Mouse (Mus musculus) embryonic facial prominence, embryonic 13.5 days (tissue): ENCODE data around the gene Ppp1r9b. TPM values are rescaled to one million over a fixed set of nuclear protein-coding genes. Genes with fewer than 3 reads are reported as not detected.

Experiments used
- ATAC-seq: fragments of 200-750 bp; cut with Nextera tagmentation; 2 replicates; pipeline ENCODE4 v1.8.0; 2017; ENCODE audit warnings: low read depth; ENCODE audit not compliant: insufficient number of reproducible peaks, insufficient read depth, low FRiP score, low TSS enrichment
- H3K27ac ChIP-seq: fragments of 300-500 bp; sonication (generic); 2 replicates; pipeline ENCODE4 v1.5.1; 2015; ENCODE audit warnings: moderate library complexity, mild to moderate bottlenecking, inconsistent platforms
- H3K27me3 ChIP-seq: fragments of 300-500 bp; sonication (generic); 2 replicates; pipeline ENCODE4 v1.6.1; 2015; ENCODE audit warnings: mild to moderate bottlenecking, inconsistent platforms
- H3K36me3 ChIP-seq: fragments of 300-500 bp; sonication (generic); 2 replicates; pipeline ENCODE4 v1.6.1; 2015; ENCODE audit warnings: mild to moderate bottlenecking, inconsistent platforms
- H3K4me1 ChIP-seq: fragments of 300-500 bp; sonication (generic); 2 replicates; pipeline ENCODE4 v1.6.1; 2015; ENCODE audit warnings: inconsistent platforms
- H3K4me2 ChIP-seq: fragments of 300-500 bp; sonication (generic); 2 replicates; pipeline ENCODE4 v1.6.1; 2015; ENCODE audit warnings: moderate library complexity, mild to moderate bottlenecking, inconsistent platforms
- H3K4me3 ChIP-seq: fragments of 300-500 bp; sonication (generic); 2 replicates; pipeline ENCODE4 v1.5.1; 2015; ENCODE audit warnings: mild to moderate bottlenecking, inconsistent platforms
- H3K9ac ChIP-seq: fragments of 300-500 bp; sonication (generic); 2 replicates; pipeline ENCODE4 v1.6.1; 2015; ENCODE audit warnings: mild to moderate bottlenecking, inconsistent platforms
- H3K9me3 ChIP-seq: fragments of 300-500 bp; sonication (generic); 2 replicates; pipeline ENCODE4 v1.6.1; 2016; ENCODE audit warnings: inconsistent platforms
- WGBS: fragments of 180-500 bp; shearing (Covaris S2); methylation state at CpG from one replicate; pipeline ENCODE4 v1.1.7; 2015; ENCODE audit warnings: mixed read lengths; 5-methylcytosine and 5-hydroxymethylcytosine counted together
- polyA plus RNA-seq: library from polyadenylated mRNA; unstranded; fragments of >200 nt; fragmentation: Nextera tagmentation; extraction: Ambion mirVana; gene quantifications from 2 replicates; pipeline ENCODE4 v1.2.1, GENCODE M21; 2015

The Ppp1r9b gene
- polyA plus RNA-seq, 1 experiment from 2014 or later, result 13.2 TPM

DNA sequence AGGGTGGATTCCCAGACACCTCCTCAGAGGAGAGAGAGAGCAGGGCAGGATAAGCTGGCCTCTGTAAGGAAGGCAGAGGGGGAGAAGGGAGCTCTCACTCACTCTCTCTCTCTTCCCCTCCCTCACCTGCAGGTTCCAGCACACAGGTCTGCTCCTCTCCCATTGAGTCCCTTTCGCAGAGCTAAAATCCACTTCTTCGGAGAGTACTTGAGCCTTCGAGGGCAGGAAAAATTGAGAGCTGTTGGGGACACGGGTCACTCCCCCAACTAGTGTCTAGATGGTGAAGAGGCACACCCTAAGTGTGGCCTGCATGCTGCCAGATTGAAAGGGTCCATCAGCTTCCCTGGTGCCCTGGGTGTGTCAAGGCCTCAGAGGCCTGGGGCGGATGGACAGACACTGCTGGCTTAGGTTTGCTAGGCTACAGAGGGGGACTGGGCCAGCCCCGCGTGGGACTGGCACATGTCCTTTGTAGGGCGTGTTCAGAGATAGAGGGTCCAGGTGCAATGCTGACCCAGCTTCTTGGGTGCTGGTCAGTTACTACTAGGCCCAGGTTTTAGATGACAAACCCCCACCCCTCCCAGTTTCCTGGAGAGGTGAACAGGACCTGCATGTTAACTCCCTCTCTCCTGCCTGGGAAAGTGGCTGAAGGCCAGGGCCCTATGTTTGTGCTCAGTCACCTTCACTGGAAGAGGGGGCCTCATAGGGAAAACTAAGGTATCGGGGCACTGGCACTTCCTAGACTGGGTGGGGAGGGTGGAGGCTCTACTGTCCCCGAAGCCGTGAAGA, 34.6 kb downstream of the Ppp1r9b start:
- peaks cover 84% of the 10 kb centered on the region for H3K36me3 ChIP-seq
- no peak overlapping the region for H3K9ac ChIP-seq
- WGBS, result 92% methylated on average over 11 of the region's 11 CpGs
- no peak overlapping the region for H3K27ac ChIP-seq
- H3K9me3 ChIP-seq, result no peaks in the 10 kb centered on the region
- no peak for ATAC-seq
- no peaks in the 10 kb centered on the region for H3K4me1 ChIP-seq
- no peak overlapping the region for H3K4me3 ChIP-seq
- H3K4me2 ChIP-seq, result no peak overlapping the region
- H3K27me3 ChIP-seq, result no peaks in the 10 kb centered on the region

DNA sequence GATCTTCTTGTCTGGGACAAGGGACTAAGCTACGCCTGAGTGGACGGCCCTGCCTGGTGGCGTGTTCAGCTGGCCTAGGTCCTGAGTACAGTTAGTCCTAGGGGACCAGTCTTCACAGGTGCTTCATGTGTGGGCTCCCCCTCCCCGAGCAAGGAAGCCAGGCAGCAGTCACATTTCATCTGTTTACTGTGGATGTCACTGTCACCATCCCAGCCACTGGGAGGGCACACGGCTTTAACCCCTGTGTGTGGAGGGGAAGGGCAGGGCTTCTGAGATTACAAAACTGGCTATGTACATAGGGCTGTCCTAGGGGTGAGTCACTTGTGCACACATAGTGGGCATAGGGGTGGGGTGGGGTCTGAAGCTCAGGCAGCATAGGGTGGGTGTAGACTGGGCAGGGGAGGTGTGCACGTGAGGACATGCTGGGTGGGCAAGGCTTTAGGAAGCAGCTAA, 35.3 kb downstream of the Ppp1r9b start:
- peaks cover 77% of the 10 kb centered on the region for H3K36me3 ChIP-seq
- H3K4me2 ChIP-seq, result no peak overlapping the region
- WGBS, result 68% methylated on average over 6 of the region's 6 CpGs
- H3K27ac ChIP-seq, result no peak overlapping the region
- no peak for ATAC-seq
- H3K4me3 ChIP-seq, result no peak overlapping the region
- H3K4me1 ChIP-seq, result no peaks in the 10 kb centered on the region
- no peaks in the 10 kb centered on the region for H3K27me3 ChIP-seq
- no peaks in the 10 kb centered on the region for H3K9me3 ChIP-seq
- no peak overlapping the region for H3K9ac ChIP-seq

DNA sequence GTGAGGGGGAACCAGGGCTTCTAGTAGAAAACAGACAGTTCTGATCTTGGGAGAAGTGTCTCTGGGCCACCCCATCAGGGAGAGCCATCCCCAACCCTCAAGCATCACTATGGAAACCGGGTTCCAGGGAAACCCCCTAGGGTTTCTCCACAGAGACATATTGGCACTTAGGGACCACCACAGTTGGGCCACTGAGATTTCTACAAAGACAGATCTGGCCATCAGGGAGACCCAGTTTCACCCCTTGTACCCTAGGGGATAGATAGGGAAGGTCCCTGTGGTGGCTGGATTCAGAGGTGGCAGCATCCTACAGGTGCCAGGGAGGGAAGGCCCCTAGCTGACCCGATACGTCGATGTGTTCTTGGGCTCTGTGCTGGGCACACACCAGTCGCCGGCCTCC, 36.0 kb downstream of the Ppp1r9b start:
- Histone ChIP-seq H3K27me3 (no peaks in the 10 kb centered on the region), H3K27ac (no peak overlapping the region), H3K4me3 (no peak overlapping the region), H3K4me1 (no peaks in the 10 kb centered on the region), H3K9ac (peak overlapping the region; percentile 11; the same call in 1 of the 2 replicates), H3K36me3 (peaks cover 73% of the 10 kb centered on the region), H3K4me2 (no peak overlapping the region), H3K9me3 (no peaks in the 10 kb centered on the region)
- WGBS, result 86% methylated on average over 6 of the region's 6 CpGs
- no peak for ATAC-seq

DNA sequence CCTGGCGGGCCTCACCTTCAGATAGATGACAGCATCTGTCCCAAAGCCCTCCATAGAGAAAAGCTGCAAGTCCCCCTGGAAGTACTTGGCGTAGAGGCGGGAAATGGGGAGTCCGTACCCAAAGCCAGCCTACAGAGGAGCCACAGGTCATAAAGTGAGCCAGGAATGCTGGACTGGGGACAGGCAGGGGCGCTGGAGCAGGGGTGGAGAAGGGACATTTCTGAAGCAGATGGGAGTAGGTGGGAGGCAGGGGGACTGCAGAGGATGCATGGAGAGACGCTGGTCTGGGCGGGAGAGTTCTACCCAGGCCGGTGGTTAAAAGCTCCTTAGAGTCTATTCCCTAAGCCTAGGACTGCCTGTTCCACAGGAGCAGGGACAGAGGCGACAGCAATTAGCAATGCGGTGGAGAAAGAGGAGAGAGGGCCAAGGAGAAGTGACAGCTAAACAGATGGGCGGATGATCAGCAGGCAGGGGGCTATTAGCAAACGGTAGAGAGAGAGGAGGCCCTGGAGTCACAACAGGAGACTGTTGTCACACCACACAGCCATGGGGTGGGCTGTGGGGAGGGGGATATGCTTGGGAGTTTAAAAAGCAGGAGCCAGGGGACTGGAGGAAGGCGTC, 37.1 kb downstream of the Ppp1r9b start:
- H3K4me1 ChIP-seq, result no peaks in the 10 kb centered on the region
- H3K27me3 ChIP-seq, result no peaks in the 10 kb centered on the region
- no peaks in the 10 kb centered on the region for H3K9me3 ChIP-seq
- H3K36me3 ChIP-seq, result peaks cover 67% of the 10 kb centered on the region
- H3K27ac ChIP-seq, result 0 out of 2 replicates have a peak overlapping the region, but pooled peaks have one; percentile 16
- H3K4me2 ChIP-seq, result no peak overlapping the region
- 43% methylated on average over 13 of the region's 13 CpGs for WGBS
- no peak overlapping the region for H3K9ac ChIP-seq
- no peak overlapping the region for H3K4me3 ChIP-seq
- no peak for ATAC-seq

DNA sequence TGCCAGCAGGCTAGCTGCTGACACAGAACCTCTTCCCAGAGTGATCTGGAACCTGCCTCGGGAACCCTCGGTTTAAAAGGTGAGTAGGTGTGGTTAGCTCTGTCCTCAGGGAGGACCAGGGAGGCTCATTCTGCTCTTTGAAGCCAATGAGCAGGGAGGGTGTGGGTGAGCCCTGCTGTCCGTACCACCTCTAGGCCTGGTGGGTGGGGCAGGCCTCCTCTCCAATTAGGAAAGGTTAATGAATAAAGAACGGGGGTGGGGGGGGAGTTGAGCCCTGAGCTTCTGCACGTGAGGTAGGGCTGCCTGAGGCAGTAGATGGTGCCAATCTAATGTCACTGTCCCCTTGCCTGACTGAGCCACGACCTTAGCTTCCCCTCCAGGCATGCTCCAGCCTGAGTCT, 42.1 kb downstream of the Ppp1r9b start:
- no peaks in the 10 kb centered on the region for H3K9me3 ChIP-seq
- no peak overlapping the region for H3K4me2 ChIP-seq
- H3K27ac ChIP-seq, result no peak overlapping the region
- 32% methylated on average over 6 of the region's 6 CpGs for WGBS
- no peak overlapping the region for H3K4me3 ChIP-seq
- H3K9ac ChIP-seq, result no peak overlapping the region
- peaks cover 56% of the 10 kb centered on the region for H3K36me3 ChIP-seq
- ATAC-seq, result no peak
- no peaks in the 10 kb centered on the region for H3K4me1 ChIP-seq
- H3K27me3 ChIP-seq, result no peaks in the 10 kb centered on the region

DNA sequence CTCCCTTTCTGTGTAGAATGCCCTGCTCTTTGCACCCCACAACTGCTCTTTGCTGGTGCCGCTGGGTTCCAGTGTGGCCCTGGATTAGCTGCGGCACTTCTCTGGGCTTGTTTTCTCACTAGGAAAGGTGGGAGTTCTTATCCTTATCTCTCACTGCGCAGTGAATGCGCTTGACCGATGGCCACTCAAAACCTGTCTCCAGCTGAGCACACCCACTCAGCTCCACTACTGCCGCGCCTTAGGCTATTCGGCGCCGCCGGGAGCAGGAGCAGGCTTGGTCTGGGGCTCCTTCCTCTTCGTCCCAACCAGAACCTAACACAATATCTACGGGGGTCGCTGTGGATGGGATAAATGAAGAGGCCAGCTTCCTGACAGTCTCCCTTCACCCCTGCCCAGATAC, 42.8 kb downstream of the Ppp1r9b start:
- 69% methylated on average over 14 of the region's 14 CpGs for WGBS
- Histone ChIP-seq H3K9me3 (no peaks in the 10 kb centered on the region), H3K4me2 (no peak overlapping the region), H3K36me3 (peaks cover 57% of the 10 kb centered on the region), H3K4me1 (no peaks in the 10 kb centered on the region), H3K27ac (no peak overlapping the region), H3K9ac (no peak overlapping the region), H3K27me3 (no peaks in the 10 kb centered on the region), H3K4me3 (no peak overlapping the region)
- no peak for ATAC-seq

DNA sequence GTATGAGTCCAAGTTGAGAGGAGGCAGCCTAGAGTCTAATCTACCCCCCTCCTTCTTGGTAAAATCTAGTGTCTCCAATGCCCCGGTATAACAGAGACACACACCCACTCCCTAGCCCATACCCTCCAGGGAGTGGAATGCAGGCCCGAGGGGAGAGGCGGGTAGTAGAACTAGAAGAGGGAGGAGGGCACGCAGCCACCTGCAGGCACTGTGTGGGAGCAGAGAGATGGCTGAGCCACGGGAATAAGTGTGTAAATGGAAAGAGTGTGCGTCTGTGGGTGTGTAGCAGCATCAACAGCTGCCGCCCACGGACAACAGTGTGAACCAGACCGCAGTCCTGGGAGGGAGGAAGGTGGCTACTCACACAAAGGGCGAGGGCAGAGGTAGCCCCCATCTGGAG, 44.1 kb downstream of the Ppp1r9b start:
- Histone ChIP-seq H3K4me3 (no peak overlapping the region), H3K36me3 (peaks cover 50% of the 10 kb centered on the region), H3K9ac (no peak overlapping the region), H3K9me3 (no peaks in the 10 kb centered on the region), H3K4me2 (no peak overlapping the region), H3K4me1 (peaks cover 2% of the 10 kb centered on the region), H3K27ac (no peak overlapping the region), H3K27me3 (no peaks in the 10 kb centered on the region)
- ATAC-seq, result no peak
- WGBS, result 59% methylated on average over 10 of the region's 10 CpGs

DNA sequence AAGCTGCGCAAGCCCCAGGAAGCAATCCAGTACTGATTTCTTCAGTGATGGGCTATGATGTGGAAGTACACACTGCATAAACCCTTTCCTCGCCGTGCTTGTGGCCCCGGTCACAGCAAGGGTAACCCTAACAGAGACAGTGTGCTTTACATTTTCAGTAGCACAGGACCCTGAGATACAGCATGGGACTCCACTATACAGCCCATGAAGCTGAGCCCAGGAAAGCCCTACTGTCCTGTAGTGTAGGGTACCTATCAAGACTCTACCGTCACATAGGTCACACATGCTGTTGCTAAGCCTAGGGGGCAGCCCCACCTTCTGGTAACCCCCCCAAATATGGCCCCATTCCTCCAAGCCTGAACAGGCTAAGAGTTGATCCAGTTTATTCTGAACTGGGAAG, 45.7 kb downstream of the Ppp1r9b start:
- ATAC-seq, result no peak
- Histone ChIP-seq H3K9ac (peak overlapping the region; percentile 51; the same call in 1 of the 2 replicates), H3K27ac (no peak overlapping the region), H3K4me1 (peaks cover 10% of the 10 kb centered on the region), H3K36me3 (peaks cover 48% of the 10 kb centered on the region), H3K27me3 (no peaks in the 10 kb centered on the region), H3K4me2 (no peak overlapping the region), H3K9me3 (no peaks in the 10 kb centered on the region), H3K4me3 (no peak overlapping the region)
- WGBS, result 90% methylated on average over 5 of the region's 5 CpGs

DNA sequence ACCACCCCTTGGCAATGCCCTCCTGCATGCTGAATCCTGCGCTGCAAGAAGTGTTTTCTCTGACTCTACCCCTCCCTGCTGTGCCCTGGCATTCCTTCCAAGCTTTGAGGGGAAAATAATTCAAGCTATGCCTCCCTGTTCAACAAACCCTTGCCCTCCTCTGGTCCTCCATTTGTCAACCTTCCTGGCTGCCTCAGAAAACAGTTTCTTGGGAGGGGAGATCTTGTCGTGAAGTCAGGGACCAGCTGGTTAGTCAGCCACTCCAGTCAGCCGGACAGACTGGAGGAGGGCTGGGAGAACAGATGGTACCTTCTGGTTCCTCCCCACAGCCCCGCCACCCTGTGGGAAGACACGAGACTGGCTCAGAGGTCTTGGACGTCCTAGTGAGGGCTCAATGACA, 46.5 kb downstream of the Ppp1r9b start:
- no peak for ATAC-seq
- Histone ChIP-seq H3K27ac (no peak overlapping the region), H3K4me2 (no peak overlapping the region), H3K36me3 (peaks cover 40% of the 10 kb centered on the region), H3K4me3 (no peak overlapping the region), H3K4me1 (peaks cover 16% of the 10 kb centered on the region), H3K9me3 (no peaks in the 10 kb centered on the region), H3K27me3 (no peaks in the 10 kb centered on the region), H3K9ac (no peak overlapping the region)
- 65% methylated on average over 6 of the region's 6 CpGs for WGBS

DNA sequence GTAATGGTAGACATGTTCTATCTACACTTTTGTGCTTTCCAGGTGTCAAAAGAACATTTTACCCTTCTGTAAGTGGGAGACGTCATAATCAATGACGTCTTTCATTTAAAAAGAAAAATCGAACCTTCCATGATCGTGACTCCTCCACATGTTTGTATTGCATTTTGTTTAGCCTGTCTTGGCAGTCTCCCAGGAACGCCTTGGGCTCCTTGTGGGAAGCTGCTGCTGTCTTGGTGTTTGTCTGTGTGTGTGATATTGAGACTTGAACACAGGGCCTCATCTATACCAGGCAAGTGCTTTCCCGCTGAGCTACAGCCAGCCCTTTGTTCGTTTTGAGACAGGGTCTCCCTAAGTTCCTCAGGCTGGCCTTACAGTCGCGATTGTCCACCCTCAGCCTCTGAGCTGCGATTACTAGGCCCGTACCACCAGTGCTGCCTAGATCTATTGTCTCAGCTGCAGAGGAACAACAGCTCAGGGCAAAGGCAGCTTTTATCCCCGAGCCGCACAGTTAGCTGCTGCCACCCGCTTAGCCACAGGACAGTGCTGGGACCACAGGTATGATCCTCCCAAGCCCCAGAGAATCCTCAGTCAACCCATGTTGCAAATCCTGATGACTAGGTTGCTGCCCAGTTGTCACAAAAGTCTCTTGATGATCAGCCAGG, 47.5 kb downstream of the Ppp1r9b start:
- H3K36me3 ChIP-seq, result peaks cover 40% of the 10 kb centered on the region
- H3K4me1 ChIP-seq, result peaks cover 16% of the 10 kb centered on the region
- no peak overlapping the region for H3K27ac ChIP-seq
- H3K27me3 ChIP-seq, result no peaks in the 10 kb centered on the region
- WGBS, result 69% methylated on average over 14 of the region's 14 CpGs
- no peak for ATAC-seq
- H3K4me2 ChIP-seq, result no peak overlapping the region
- H3K9me3 ChIP-seq, result no peaks in the 10 kb centered on the region
- no peak overlapping the region for H3K4me3 ChIP-seq
- H3K9ac ChIP-seq, result 0 out of 2 replicates have a peak overlapping the region, but pooled peaks have one; percentile 3

DNA sequence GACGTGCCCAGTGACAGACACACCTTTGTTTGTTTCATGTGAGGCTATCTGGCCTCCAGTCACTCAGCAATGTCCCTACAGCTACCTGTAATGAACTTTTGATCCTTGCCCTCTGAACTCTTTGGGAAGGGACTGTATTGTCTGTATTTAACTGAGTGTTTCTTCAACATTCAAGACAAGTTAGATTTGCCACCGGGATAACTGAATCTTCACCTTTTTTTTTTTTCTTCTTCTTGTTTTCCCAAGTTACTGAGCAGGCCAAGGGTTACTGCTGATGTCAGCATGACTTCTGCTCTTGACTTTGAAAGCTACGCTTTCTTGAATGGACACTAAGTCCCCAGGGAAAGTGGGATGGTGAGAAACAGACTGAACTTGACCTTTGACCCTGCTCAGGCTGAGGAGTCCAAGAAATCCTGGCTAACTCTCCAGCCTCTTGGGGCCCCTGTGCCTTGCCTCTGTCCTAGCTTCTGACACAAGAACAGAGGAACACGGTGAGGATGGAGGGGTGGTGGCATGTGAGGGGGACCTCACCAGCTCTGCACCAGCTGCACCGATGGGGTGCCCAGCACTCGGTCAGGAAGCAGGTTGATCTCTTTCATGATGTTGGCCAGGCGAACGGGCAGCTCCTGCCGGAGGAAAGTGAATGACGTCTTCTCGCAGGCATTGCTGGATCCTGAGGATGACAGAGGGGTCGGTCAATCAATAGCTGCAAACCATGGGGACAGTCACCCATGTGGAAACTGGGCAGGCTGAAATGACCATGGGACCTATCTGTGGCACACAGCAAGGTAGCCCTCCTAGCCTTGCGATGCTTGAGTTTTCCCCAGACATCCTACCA, 48.2 kb downstream of the Ppp1r9b start:
- peaks cover 40% of the 10 kb centered on the region for H3K36me3 ChIP-seq
- ATAC-seq, result no peak
- no peaks in the 10 kb centered on the region for H3K27me3 ChIP-seq
- H3K4me1 ChIP-seq, result peaks cover 16% of the 10 kb centered on the region
- H3K4me3 ChIP-seq, result no peak overlapping the region
- no peak overlapping the region for H3K4me2 ChIP-seq
- H3K9ac ChIP-seq, result no peak overlapping the region
- 77% methylated on average over 13 of the region's 13 CpGs for WGBS
- H3K27ac ChIP-seq, result no peak overlapping the region
- no peaks in the 10 kb centered on the region for H3K9me3 ChIP-seq
